In the genomic region with DNA sequence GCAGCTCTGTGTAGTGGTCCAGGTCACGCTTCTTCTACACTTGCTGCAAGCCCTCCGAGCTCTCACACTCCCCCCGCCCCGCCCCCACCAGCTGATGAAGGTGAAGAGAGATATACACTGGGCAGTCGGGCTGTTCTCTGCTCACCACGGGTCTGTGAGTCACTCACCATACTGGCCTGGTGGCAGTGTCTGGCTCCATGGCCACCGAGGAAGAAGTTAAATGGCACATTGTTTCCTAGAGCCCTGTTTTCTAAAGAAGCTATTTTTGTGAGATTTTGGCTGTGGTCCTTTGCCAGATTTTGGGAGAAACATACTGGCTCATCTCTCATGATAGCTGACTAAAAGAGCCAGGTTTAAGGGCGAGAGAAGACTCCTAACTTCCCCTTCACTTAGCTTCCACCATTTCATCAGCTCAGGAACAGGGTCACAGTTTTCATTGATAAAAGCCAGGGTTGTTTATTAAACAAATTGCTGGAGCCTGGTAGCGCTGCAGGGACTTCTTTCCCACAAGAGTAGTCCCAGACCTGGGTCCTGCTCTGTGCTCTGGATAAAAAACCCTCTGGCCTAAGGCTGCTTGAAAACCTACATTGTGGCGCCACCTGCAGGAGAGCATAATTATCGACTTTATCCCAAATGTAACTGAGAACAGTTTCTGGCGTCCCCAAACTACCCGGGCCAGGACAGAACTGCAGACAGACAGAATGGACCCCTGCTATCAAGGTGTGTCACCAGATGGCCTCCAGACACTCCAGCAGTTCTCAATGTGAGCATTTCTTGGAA, we compare ENCODE assay signal across 9 mouse cellular contexts. TPM values are rescaled to one million over a fixed set of nuclear protein-coding genes. Genes with fewer than 3 reads are reported as not detected.
A peak's percentile ranks its signal among the peaks of the same experiment; 100 is the strongest.
DNase-seq lines count a peak whose midpoint lies in the region; ATAC-seq and TF ChIP-seq lines count a peak whose summit lies in the region.
"Had no signal": no experiment of that assay in that cellular context is flagged by ENCODE, and none has a peak within 500 bp of the region (broad histone marks: within the 10 kb centered on the region; RNA-seq: fewer than 3 reads in every experiment).

No protein-coding gene starts in this region.

- 0 out of 2 replicates have a peak, but pooled peaks cover 7% of the 10 kb centered on the region for H3K4me1 ChIP-seq in thymus, adult 2 months (replicated peaks; ENCODE audit: control insufficient read depth, insufficient read depth, low read length)
- H3K4me1 ChIP-seq in cerebellum, adult 2 months (ENCODE audit: control insufficient read depth, insufficient read depth, low read length) = peaks cover 3% of the 10 kb centered on the region; the same call in 1 of the 2 replicates
- peaks cover 5% of the 10 kb centered on the region; the same call in 1 of the 2 replicates for H3K4me1 ChIP-seq in kidney, postnatal 0 days (replicated peaks; ENCODE audit: insufficient read depth, low read length)
- 0 out of 2 replicates have a peak, but pooled peaks cover 3% of the 10 kb centered on the region for H3K4me1 ChIP-seq in limb, embryonic 14.5 days (ENCODE audit: control insufficient read depth, insufficient read depth, low read length)

- ATAC-seq in kidney, postnatal 0 days (replicated peaks; ENCODE audit: low FRiP score, low read depth) = peak; percentile 41
- no peak for ATAC-seq in limb, embryonic 14.5 days (ENCODE audit: low FRiP score, low read depth)

- no peaks in the 10 kb centered on the region for H3K36me3 ChIP-seq in thymus, adult 2 months (ENCODE audit: control insufficient read depth, insufficient read depth, low read length)
- H3K36me3 ChIP-seq in kidney, postnatal 0 days (ENCODE audit: insufficient read depth, low read length) = no peaks in the 10 kb centered on the region
- H3K36me3 ChIP-seq in limb, embryonic 14.5 days (ENCODE audit: control insufficient read depth, insufficient read depth, low read length) = no peaks in the 10 kb centered on the region
- H3K36me3 ChIP-seq: embryonic facial prominence, embryonic 15.5 days had no signal

- DNase-seq in thymus, adult 2 months = peak; percentile 52
- no peak for DNase-seq in thymus, adult 18-20 months
- DNase-seq in cerebellum, adult 2 months = peak; percentile 73 to 84
- peak; percentile 68 for DNase-seq in gastrocnemius, postnatal 14 days
- peak; percentile 89 for DNase-seq in kidney, postnatal 0 days (ENCODE audit: low spot score)
- DNase-seq in limb, embryonic 14.5 days (ENCODE audit: low spot score) = peak; percentile 72
- DNase-seq in retina, embryonic 14.5 days (ENCODE audit: low spot score) = peak; percentile 89
- no peak for DNase-seq in T-cell, adult 2 months (ENCODE audit: low spot score)

- 39% methylated on average over 13 of the region's 13 CpGs for WGBS in thymus, adult 2 months
- 38% methylated on average over 13 of the region's 13 CpGs for WGBS in cerebellum, adult 2 months
- 34% methylated on average over 13 of the region's 13 CpGs for WGBS in kidney, postnatal 0 days
- 28% methylated on average over 13 of the region's 13 CpGs for WGBS in limb, embryonic 14.5 days

- no peak overlapping the region for H3K27ac ChIP-seq in thymus, adult 2 months (ENCODE audit: control insufficient read depth, insufficient read depth, low read length)
- no peak overlapping the region for H3K27ac ChIP-seq in cerebellum, adult 2 months (ENCODE audit: insufficient read depth, low read length)
- no peak overlapping the region for H3K27ac ChIP-seq in kidney, postnatal 0 days
- no peak overlapping the region for H3K27ac ChIP-seq in limb, embryonic 14.5 days (replicated peaks; ENCODE audit: low read depth, low read length)
- H3K27ac ChIP-seq: embryonic facial prominence, embryonic 15.5 days had no signal

- H3K4me2 ChIP-seq in kidney, postnatal 0 days (ENCODE audit: low read length) = no peak overlapping the region
- H3K4me2 ChIP-seq in limb, embryonic 14.5 days (replicated peaks; ENCODE audit: low read depth, low read length, severe bottlenecking) = no peak overlapping the region
- H3K4me2 ChIP-seq: embryonic facial prominence, embryonic 15.5 days had no signal

- H3K9ac ChIP-seq in kidney, postnatal 0 days (ENCODE audit: low read depth, low read length) = no peak overlapping the region
- H3K9ac ChIP-seq in limb, embryonic 14.5 days (ENCODE audit: low read depth, low read length, severe bottlenecking) = no peak overlapping the region
- H3K9ac ChIP-seq: embryonic facial prominence, embryonic 15.5 days had no signal

- no peak for TF ChIP-seq POLR2A in thymus, adult 2 months (IDR thresholded peaks at IDR 0.05; ENCODE audit: control insufficient read depth, extremely low read depth, insufficient read depth, low read length, poor library complexity)
- no peak for TF ChIP-seq POLR2A in cerebellum, adult 2 months (IDR thresholded peaks at IDR 0.05; ENCODE audit: borderline replicate concordance, insufficient read depth, low read length)
- no peak for TF ChIP-seq POLR2A in limb, embryonic 14.5 days (IDR thresholded peaks at IDR 0.05; ENCODE audit: borderline replicate concordance, extremely low read depth, insufficient read depth, insufficient read length)

- no peak overlapping the region for H3K4me3 ChIP-seq in thymus, adult 2 months (ENCODE audit: control insufficient read depth, insufficient read depth, low read length)
- H3K4me3 ChIP-seq in cerebellum, adult 2 months (replicated peaks; ENCODE audit: insufficient read depth, low read depth, low read length) = no peak overlapping the region
- no peak overlapping the region for H3K4me3 ChIP-seq in kidney, postnatal 0 days (replicated peaks; ENCODE audit: low read depth, low read length)
- H3K4me3 ChIP-seq in limb, embryonic 14.5 days (replicated peaks; ENCODE audit: low read length) = no peak overlapping the region
- H3K4me3 ChIP-seq: embryonic facial prominence, embryonic 15.5 days had no signal

- intact Hi-C loops in gastrocnemius, postnatal 14 days (cut with DNase I; ENCODE audit: low total_unique reads) = loop anchor here (2.0 to 5.0 kb wide), 2 partner anchors 262 to 654 kb away; no protein-coding TSS in a partner anchor

- H3K9me3 ChIP-seq in kidney, postnatal 0 days (replicated peaks; ENCODE audit: low read length) = no peaks in the 10 kb centered on the region
- H3K9me3 ChIP-seq in limb, embryonic 14.5 days (ENCODE audit: control insufficient read depth, low read length) = no peaks in the 10 kb centered on the region; the same call in 1 of the 2 replicates
- H3K9me3 ChIP-seq: embryonic facial prominence, embryonic 15.5 days had no signal

- H3K27me3 ChIP-seq in thymus, adult 2 months (ENCODE audit: control insufficient read depth, insufficient read depth, low read length) = peaks cover 6% of the 10 kb centered on the region; the same call in 1 of the 2 replicates
- H3K27me3 ChIP-seq in cerebellum, adult 2 months (ENCODE audit: control insufficient read depth, insufficient read depth, low read length) = no peaks in the 10 kb centered on the region
- H3K27me3 ChIP-seq in kidney, postnatal 0 days (ENCODE audit: insufficient read depth, low read length) = peaks cover 16% of the 10 kb centered on the region; the same call in 1 of the 2 replicates
- H3K27me3 ChIP-seq in limb, embryonic 14.5 days (ENCODE audit: control insufficient read depth, insufficient read depth, low read length) = peaks cover 43% of the 10 kb centered on the region

- no peak for TF ChIP-seq CTCF in thymus, adult 2 months (IDR thresholded peaks at IDR 0.05; ENCODE audit: borderline replicate concordance, control insufficient read depth, extremely low read depth, insufficient read depth, low read length, poor library complexity)
- TF ChIP-seq CTCF in cerebellum, adult 2 months (IDR thresholded peaks at IDR 0.05; ENCODE audit: borderline replicate concordance, insufficient read depth, low read depth, low read length) = peak; percentile 83
- TF ChIP-seq CTCF in kidney, postnatal 0 days (IDR thresholded peaks at IDR 0.05; ENCODE audit: low read depth) = peak; percentile 88

RNA-seq across cellular contexts. Expression of a gene that starts 3.2 kb away (rescaled TPM):
- polyA plus RNA-seq in thymus, adult 2 months (2012; rRNA removed) = 0.43 and 0.66 TPM in 2 replicates
- 15.1 and 15.6 TPM in 2 replicates for polyA plus RNA-seq in cerebellum, adult 2 months (2012; rRNA removed)
- 1 to 10 TPM; 2.8 to 3.4 TPM for total RNA-seq in gastrocnemius, postnatal 14 days (2021)
- polyA plus RNA-seq in kidney, postnatal 0 days (2015; fragmentation: Nextera tagmentation; extraction: Ambion mirVana) = 0.82 and 0.83 TPM in 2 replicates
- polyA plus RNA-seq in limb, embryonic 14.5 days (2012; rRNA removed) = 4.4 and 4.6 TPM in 2 replicates
- polyA plus RNA-seq in limb, embryonic 14.5 days (2014; fragmentation: Nextera tagmentation; extraction: Ambion mirVana) = 6.4 and 8.2 TPM in 2 replicates

Comparison
In these comparisons a context has a peak if more than half of its experiments do, and no peak if none do; other contexts are left out.
1. DNase-seq: peak in thymus, adult 2 months (single experiment), cerebellum, adult 2 months (2 of 2), gastrocnemius, postnatal 14 days (single experiment), kidney, postnatal 0 days (single experiment), limb, embryonic 14.5 days (single experiment) and retina, embryonic 14.5 days (single experiment); none in thymus, adult 18-20 months (0 of 2) and T-cell, adult 2 months (single experiment).